In genomic region chr11:77497341-77497756, GRCm38 (mm10) we compare ENCODE assay signal across 8 mouse cellular contexts. TPM values are rescaled to one million over a fixed set of nuclear protein-coding genes. Genes with fewer than 3 reads are reported as not detected.
DNase-seq lines count a peak whose midpoint lies in the region; ATAC-seq lines count a peak whose summit lies in the region.

No protein-coding gene starts in this region.

- no peak for ATAC-seq in midbrain, embryonic 15.5 days (replicated peaks)
- peak; percentile 20; the same call in 1 of the 2 replicates for ATAC-seq in heart, embryonic 12.5 days (ENCODE audit: insufficient number of reproducible peaks, low FRiP score)
- ATAC-seq in kidney, embryonic 14.5 days (ENCODE audit: low FRiP score, low TSS enrichment): no peak

- H3K4me3 ChIP-seq in midbrain, embryonic 10.5 days: peak overlapping the region; percentile 36
- no peak overlapping the region for H3K4me3 ChIP-seq in midbrain, embryonic 15.5 days
- no peak overlapping the region for H3K4me3 ChIP-seq in heart, embryonic 12.5 days
- no peak overlapping the region for H3K4me3 ChIP-seq in kidney, embryonic 14.5 days (ENCODE audit: low read length)

- H3K9ac ChIP-seq in midbrain, embryonic 15.5 days: no peak overlapping the region
- peak overlapping the region; percentile 51 for H3K9ac ChIP-seq in heart, embryonic 12.5 days
- H3K9ac ChIP-seq in kidney, embryonic 14.5 days (ENCODE audit: low read depth, low read length): peak overlapping the region; percentile 13; the same call in 1 of the 2 replicates

- WGBS in midbrain, embryonic 10.5 days: 13% methylated on average over 6 of the region's 6 CpGs
- 20% methylated on average over 6 of the region's 6 CpGs for WGBS in midbrain, embryonic 15.5 days
- WGBS in heart, embryonic 12.5 days: 24% methylated on average over 6 of the region's 6 CpGs
- 27% methylated on average over 6 of the region's 6 CpGs for WGBS in kidney, embryonic 14.5 days

- peak overlapping the region; percentile 81 for H3K27ac ChIP-seq in midbrain, embryonic 10.5 days (replicated peaks)
- no peak overlapping the region for H3K27ac ChIP-seq in midbrain, embryonic 15.5 days
- peak overlapping the region; percentile 94 for H3K27ac ChIP-seq in heart, embryonic 12.5 days (ENCODE audit: poor library complexity, severe bottlenecking)
- H3K27ac ChIP-seq in kidney, embryonic 14.5 days (ENCODE audit: low read depth, low read length): peak overlapping the region; percentile 77

- H3K27me3 ChIP-seq in midbrain, embryonic 10.5 days (ENCODE audit: low read depth, poor library complexity, severe bottlenecking): no peaks in the 10 kb centered on the region
- no peaks in the 10 kb centered on the region for H3K27me3 ChIP-seq in midbrain, embryonic 15.5 days (replicated peaks)
- no peaks in the 10 kb centered on the region for H3K27me3 ChIP-seq in heart, embryonic 12.5 days (replicated peaks)
- H3K27me3 ChIP-seq in kidney, embryonic 14.5 days (ENCODE audit: control insufficient read depth, insufficient read depth, low read length): no peaks in the 10 kb centered on the region

- peaks cover 42% of the 10 kb centered on the region for H3K36me3 ChIP-seq in midbrain, embryonic 10.5 days
- peaks cover 11% of the 10 kb centered on the region; the same call in 1 of the 2 replicates for H3K36me3 ChIP-seq in midbrain, embryonic 15.5 days (replicated peaks)
- peaks cover 31% of the 10 kb centered on the region for H3K36me3 ChIP-seq in heart, embryonic 12.5 days
- H3K36me3 ChIP-seq in kidney, embryonic 14.5 days (ENCODE audit: control insufficient read depth, insufficient read depth, low read length): peaks cover 31% of the 10 kb centered on the region; the same call in 1 of the 2 replicates

- H3K4me2 ChIP-seq in midbrain, embryonic 15.5 days: no peak overlapping the region
- peak overlapping the region; percentile 26 for H3K4me2 ChIP-seq in heart, embryonic 12.5 days
- no peak overlapping the region for H3K4me2 ChIP-seq in kidney, embryonic 14.5 days (replicated peaks; ENCODE audit: low read depth, low read length)

- no peaks in the 10 kb centered on the region for H3K9me3 ChIP-seq in midbrain, embryonic 10.5 days (replicated peaks)
- no peaks in the 10 kb centered on the region for H3K9me3 ChIP-seq in midbrain, embryonic 15.5 days
- H3K9me3 ChIP-seq in heart, embryonic 12.5 days (replicated peaks): no peaks in the 10 kb centered on the region
- H3K9me3 ChIP-seq in kidney, embryonic 14.5 days (ENCODE audit: control insufficient read depth, low read length): no peaks in the 10 kb centered on the region

- peaks cover 84% of the 10 kb centered on the region for H3K4me1 ChIP-seq in midbrain, embryonic 10.5 days
- H3K4me1 ChIP-seq in midbrain, embryonic 15.5 days: peaks cover 60% of the 10 kb centered on the region
- peaks cover 59% of the 10 kb centered on the region for H3K4me1 ChIP-seq in heart, embryonic 12.5 days (replicated peaks)
- peaks cover 40% of the 10 kb centered on the region for H3K4me1 ChIP-seq in kidney, embryonic 14.5 days (ENCODE audit: control insufficient read depth, insufficient read depth, low read length)

- peak; percentile 78 for DNase-seq in midbrain, embryonic 10.5 days (ENCODE audit: low spot score)
- DNase-seq in cerebellum, postnatal 10 days: peak; percentile 71 to 74
- DNase-seq in lung, postnatal 14 days: peak; percentile 88
- DNase-seq in testis, postnatal 10 days (ENCODE audit: low spot score): peak; percentile 73
- DNase-seq in right cerebral cortex, postnatal 14 days: no peak

RNA-seq across cellular contexts. Expression of gene Git1, which starts 4.0 kb away (rescaled TPM):
- polyA plus RNA-seq in midbrain, embryonic 10.5 days (2016; fragmentation: Nextera tagmentation; extraction: Ambion mirVana): 10.9 and 11.7 TPM in 2 replicates
- polyA plus RNA-seq in midbrain, embryonic 15.5 days (2015; fragmentation: Nextera tagmentation; extraction: Ambion mirVana): 17.9 and 19.0 TPM in 2 replicates
- 9.3 and 10.2 TPM in 2 replicates for polyA plus RNA-seq in heart, embryonic 12.5 days (2016; fragmentation: Nextera tagmentation; extraction: Ambion mirVana)
- polyA plus RNA-seq in kidney, embryonic 14.5 days (2014; fragmentation: Nextera tagmentation; extraction: Ambion mirVana): 18.1 and 19.3 TPM in 2 replicates

RNA-seq across cellular contexts. Expression of gene Ankrd13b, which starts 7.9 kb away (rescaled TPM):
- 7.4 and 11.8 TPM in 2 replicates for polyA plus RNA-seq in midbrain, embryonic 10.5 days (2016; fragmentation: Nextera tagmentation; extraction: Ambion mirVana)
- 46.1 and 46.2 TPM in 2 replicates for polyA plus RNA-seq in midbrain, embryonic 15.5 days (2015; fragmentation: Nextera tagmentation; extraction: Ambion mirVana)
- 3.7 and 4.8 TPM in 2 replicates for polyA plus RNA-seq in heart, embryonic 12.5 days (2016; fragmentation: Nextera tagmentation; extraction: Ambion mirVana)
- 6.8 and 8.6 TPM in 2 replicates for polyA plus RNA-seq in kidney, embryonic 14.5 days (2014; fragmentation: Nextera tagmentation; extraction: Ambion mirVana)

RNA-seq across cellular contexts. Expression of gene Abhd15, which starts 17.6 kb away (rescaled TPM):
- polyA plus RNA-seq in midbrain, embryonic 10.5 days (2016; fragmentation: Nextera tagmentation; extraction: Ambion mirVana): 3.9 and 4.2 TPM in 2 replicates
- polyA plus RNA-seq in midbrain, embryonic 15.5 days (2015; fragmentation: Nextera tagmentation; extraction: Ambion mirVana): 2.2 and 2.6 TPM in 2 replicates
- polyA plus RNA-seq in heart, embryonic 12.5 days (2016; fragmentation: Nextera tagmentation; extraction: Ambion mirVana): 0.72 and 1.4 TPM in 2 replicates
- polyA plus RNA-seq in kidney, embryonic 14.5 days (2014; fragmentation: Nextera tagmentation; extraction: Ambion mirVana): 1.4 and 2.6 TPM in 2 replicates

RNA-seq across cellular contexts. Expression of gene Trp53i13, which starts 18.4 kb away (rescaled TPM):
- polyA plus RNA-seq in midbrain, embryonic 10.5 days (2016; fragmentation: Nextera tagmentation; extraction: Ambion mirVana): 31.3 and 36.5 TPM in 2 replicates
- 12.7 and 16.7 TPM in 2 replicates for polyA plus RNA-seq in midbrain, embryonic 15.5 days (2015; fragmentation: Nextera tagmentation; extraction: Ambion mirVana)
- polyA plus RNA-seq in heart, embryonic 12.5 days (2016; fragmentation: Nextera tagmentation; extraction: Ambion mirVana): 29.4 and 30.2 TPM in 2 replicates
- polyA plus RNA-seq in kidney, embryonic 14.5 days (2014; fragmentation: Nextera tagmentation; extraction: Ambion mirVana): 36.9 and 37.4 TPM in 2 replicates

RNA-seq across cellular contexts. Expression of gene Gm10392, which starts 21.6 kb away (rescaled TPM):
- polyA plus RNA-seq in midbrain, embryonic 10.5 days (2016; fragmentation: Nextera tagmentation; extraction: Ambion mirVana): 0.12 TPM in 1 of 2 replicates, not detected in the other
- polyA plus RNA-seq in midbrain, embryonic 15.5 days (2015; fragmentation: Nextera tagmentation; extraction: Ambion mirVana): not detected in 2 replicates
- not detected in 2 replicates for polyA plus RNA-seq in heart, embryonic 12.5 days (2016; fragmentation: Nextera tagmentation; extraction: Ambion mirVana)
- not detected in 2 replicates for polyA plus RNA-seq in kidney, embryonic 14.5 days (2014; fragmentation: Nextera tagmentation; extraction: Ambion mirVana)
